Mouse (Mus musculus) small intestine, adult 2 months (tissue): ENCODE data around the gene Npas4. TPM values are rescaled to one million over a fixed set of nuclear protein-coding genes. Genes with fewer than 3 reads are reported as not detected.
A peak's percentile ranks its signal among the peaks of the same experiment; 100 is the strongest.
"Not testable (repeated sequence)": the region's sequence is repeated elsewhere in the genome, so short reads cannot be mapped to it uniquely, and the experiment has no call there.

Experiments
- H3K27ac ChIP-seq: fragments of 200-500 bp; 2 replicates; pipeline ENCODE4 v1.5.1; 2012; ENCODE audit warnings: low read depth, low read length, control low read depth, inconsistent platforms; ENCODE audit not compliant: insufficient read depth
- H3K27me3 ChIP-seq: fragments of 200-500 bp; 2 replicates; pipeline ENCODE4 v1.6.1; 2012; ENCODE audit warnings: mild to moderate bottlenecking, moderate library complexity, low read length, inconsistent platforms; ENCODE audit not compliant: control insufficient read depth, insufficient read depth
- H3K36me3 ChIP-seq: fragments of 200-500 bp; 2 replicates; pipeline ENCODE4 v1.6.1; 2012; ENCODE audit warnings: mild to moderate bottlenecking, low read length, control low read depth, inconsistent platforms; ENCODE audit not compliant: control insufficient read depth, insufficient read depth
- H3K4me1 ChIP-seq: fragments of 200-500 bp; 2 replicates; pipeline ENCODE4 v1.6.1; 2012; ENCODE audit warnings: low read length, inconsistent platforms, mixed read lengths; ENCODE audit not compliant: control insufficient read depth, insufficient read depth, insufficient read length
- H3K4me3 ChIP-seq: fragments of 200-500 bp; 2 replicates; pipeline ENCODE4 v1.5.1; 2012; ENCODE audit warnings: low read depth, mild to moderate bottlenecking, control low read depth, inconsistent platforms, low read length, moderate library complexity
- CTCF ChIP-seq: fragments of 200-500 bp; IDR thresholded peaks from 2 replicates; pipeline ENCODE4 v1.5.1; 2012; ENCODE audit warnings: low read depth, mild to moderate bottlenecking, control low read depth, inconsistent platforms, low read length, moderate library complexity, mixed read lengths; ENCODE audit not compliant: insufficient replicate concordance, insufficient read length; ENCODE audit errors: extremely low read depth
- POLR2A ChIP-seq: fragments of 200-500 bp; IDR thresholded peaks from 2 replicates; pipeline ENCODE4 v1.6.1; 2012; ENCODE audit warnings: low read depth, mild to moderate bottlenecking, control low read depth, inconsistent platforms, low read length, moderate library complexity
- WGBS: fragments of 180-500 bp; shearing (Covaris S2); methylation state at CpG from one replicate; pipeline ENCODE4 v1.1.7; 2018; 5-methylcytosine and 5-hydroxymethylcytosine counted together
- polyA plus RNA-seq: library from polyadenylated mRNA; depleted of rRNA; stranded (reverse); fragments of >200 nt; gene quantifications from 2 replicates; pipeline ENCODE4 v1.2.3, GENCODE M21; 2012

The Npas4 gene
- polyA plus RNA-seq, 1 experiment = 0.96 TPM

GRCm38 (mm10) chr19:4992371-4992770, 2.3 kb upstream of the Npas4 start:
- Histone ChIP-seq H3K4me3 (no peak overlapping the region), H3K4me1 (no peaks in the 10 kb centered on the region), H3K36me3 (no peaks in the 10 kb centered on the region), H3K27me3 (peaks cover 5% of the 10 kb centered on the region; the same call in 1 of the 2 replicates), H3K27ac (no peak overlapping the region)
- TF ChIP-seq POLR2A (no peak), CTCF (no peak)
- WGBS = 25% methylated on average over 8 of the region's 8 CpGs

- H3K4me3 ChIP-seq = no peak overlapping the region
- TF ChIP-seq CTCF (no peak), POLR2A (no peak)
- no peaks in the 10 kb centered on the region for H3K36me3 ChIP-seq
- no peaks in the 10 kb centered on the region for H3K4me1 ChIP-seq
- peaks cover 5% of the 10 kb centered on the region; the same call in 1 of the 2 replicates for H3K27me3 ChIP-seq
- H3K27ac ChIP-seq = no peak overlapping the region
- 5% methylated on average over 22 of the region's 22 CpGs for WGBS
These were observed 600 bp upstream of the Npas4 start for GRCm38 (mm10) chr19:4990716-4991115.

GRCm38 (mm10) chr19:4989434-4990255, 471 bp downstream of the Npas4 start:
- H3K27me3 ChIP-seq = peaks cover 6% of the 10 kb centered on the region; the same call in 1 of the 2 replicates
- no peaks in the 10 kb centered on the region for H3K36me3 ChIP-seq
- 23% methylated on average over 47 of the region's 47 CpGs for WGBS
- no peak overlapping the region for H3K27ac ChIP-seq
- no peak overlapping the region for H3K4me3 ChIP-seq
- H3K4me1 ChIP-seq = no peaks in the 10 kb centered on the region
- TF ChIP-seq POLR2A (no peak), CTCF (no peak)

GRCm38 (mm10) chr19:4989013-4989412, 1.1 kb downstream of the Npas4 start:
- H3K4me3 ChIP-seq = no peak overlapping the region
- 4% methylated on average over 13 of the region's 13 CpGs for WGBS
- no peaks in the 10 kb centered on the region for H3K4me1 ChIP-seq
- no peaks in the 10 kb centered on the region for H3K36me3 ChIP-seq
- H3K27me3 ChIP-seq = peaks cover 10% of the 10 kb centered on the region; the same call in 1 of the 2 replicates
- no peak overlapping the region for H3K27ac ChIP-seq
- no peak for TF ChIP-seq POLR2A
- TF ChIP-seq CTCF = 0 out of 2 replicates have a peak, but pooled peaks have one; percentile 4

GRCm38 (mm10) chr19:4981767-4982166, 8.3 kb downstream of the Npas4 start:
- 0 out of 2 replicates have a peak, but pooled peaks cover 6% of the 10 kb centered on the region for H3K27me3 ChIP-seq
- H3K27ac ChIP-seq = no peak overlapping the region
- TF ChIP-seq CTCF = peak; percentile 75; the same call in 1 of the 2 replicates
- no peak for TF ChIP-seq POLR2A
- H3K4me1 ChIP-seq = no peaks in the 10 kb centered on the region
- H3K36me3 ChIP-seq = no peaks in the 10 kb centered on the region
- no peak overlapping the region for H3K4me3 ChIP-seq

GRCm38 (mm10) chr19:4968236-4968635, 21.9 kb downstream of the Npas4 start:
- H3K27me3 ChIP-seq = no peaks in the 10 kb centered on the region

GRCm38 (mm10) chr19:4961928-4962601, 28.1 kb downstream of the Npas4 start, which contains the start of gene Mrpl11:
TSS of gene Mrpl11 (plus strand) at chr19:4962147.
- under 1% methylated on average over 34 of the region's 34 CpGs for WGBS
- Histone ChIP-seq H3K27ac (peak within 1 kb of the TSS; percentile 36; the same call in 1 of the 2 replicates), H3K4me1 (no peaks in the 10 kb centered on the region), H3K36me3 (peaks cover 4% of the 10 kb centered on the region), H3K4me3 (peak within 1 kb of the TSS; percentile 88), H3K27me3 (no peaks in the 10 kb centered on the region)
- TF ChIP-seq CTCF (peak; percentile 87; the same call in 1 of the 2 replicates), POLR2A (no peak)

More at GRCm38 (mm10) chr19:4968236-4968635, 21.9 kb downstream of the Npas4 start:
- no peaks in the 10 kb centered on the region for H3K4me1 ChIP-seq
- peaks cover 4% of the 10 kb centered on the region for H3K36me3 ChIP-seq
- no peak overlapping the region for H3K4me3 ChIP-seq
- TF ChIP-seq POLR2A (no peak), CTCF (peak; percentile 33; the same call in 1 of the 2 replicates)
- 80% methylated on average over 2 of the region's 2 CpGs for WGBS
- no peak overlapping the region for H3K27ac ChIP-seq

- 78% methylated on average over 9 of the region's 9 CpGs for WGBS
- not testable (repeated sequence) for H3K27me3 ChIP-seq, H3K4me3 ChIP-seq, H3K36me3 ChIP-seq, H3K27ac ChIP-seq, H3K4me1 ChIP-seq
These were observed 41.5 kb downstream of the Npas4 start for GRCm38 (mm10) chr19:4948641-4949040.
